Mouse (Mus musculus) ES-Bruce4 (cell line): ENCODE results near the gene Gm49395. TPM values are rescaled to one million over a fixed set of nuclear protein-coding genes. Genes with fewer than 3 reads are reported as not detected.

Source experiments
- H3K27ac ChIP-seq: 2 replicates; pipeline ENCODE4 v1.5.1; 2012; ENCODE audit warnings: low read length, inconsistent platforms; ENCODE audit not compliant: insufficient read depth
- H3K27me3 ChIP-seq: 2 replicates; pipeline ENCODE4 v1.6.1; 2012; ENCODE audit warnings: mild to moderate bottlenecking, low read length, inconsistent platforms; ENCODE audit not compliant: control insufficient read depth, poor library complexity, insufficient read depth, severe bottlenecking
- H3K36me3 ChIP-seq: 2 replicates; pipeline ENCODE4 v1.6.1; 2012; ENCODE audit warnings: inconsistent platforms, mild to moderate bottlenecking, low read length, moderate library complexity; ENCODE audit not compliant: control insufficient read depth, poor library complexity, insufficient read depth, severe bottlenecking
- H3K4me1 ChIP-seq: one replicate; pipeline ENCODE4 v1.8.1; 2011; ENCODE audit warnings: low read length; ENCODE audit not compliant: control insufficient read depth, insufficient read depth
- H3K4me3 ChIP-seq: 2 replicates; pipeline ENCODE4 v1.5.1; 2011; ENCODE audit warnings: low read depth, mild to moderate bottlenecking, low read length
- H3K9ac ChIP-seq: 2 replicates; pipeline ENCODE4 v1.6.1; 2012; ENCODE audit warnings: low read depth, mild to moderate bottlenecking, inconsistent platforms; ENCODE audit not compliant: poor library complexity, severe bottlenecking
- H3K9me3 ChIP-seq: replicated peaks from 2 replicates; pipeline ENCODE4 v1.6.1; 2012; ENCODE audit warnings: mild to moderate bottlenecking, low read length, inconsistent platforms; ENCODE audit not compliant: control insufficient read depth, poor library complexity, insufficient read depth, severe bottlenecking
- CTCF ChIP-seq: IDR thresholded peaks from one replicate; pipeline ENCODE4 v1.8.1; 2011; ENCODE audit warnings: low read depth, low read length
- EP300 ChIP-seq: IDR thresholded peaks from 2 replicates; pipeline ENCODE4 v1.6.1; 2011; ENCODE audit warnings: low read depth, low read length; ENCODE audit not compliant: insufficient read depth
- POLR2A ChIP-seq: IDR thresholded peaks from one replicate; pipeline ENCODE4 v1.8.1; 2011; ENCODE audit warnings: low read length; ENCODE audit not compliant: insufficient read depth
- polyA plus RNA-seq: library from polyadenylated mRNA; stranded (reverse); fragments of >200 nt; gene quantifications from 2 replicates; pipeline ENCODE4 v1.2.4, GENCODE M21; 2011; ENCODE audit warnings: low read depth; ENCODE audit not compliant: missing spikeins, insufficient read depth, insufficient read length

Gene Gm49395
- 7.0 TPM in 1 of 2 replicates, not detected in the other for polyA plus RNA-seq

- Histone ChIP-seq H3K9ac (peak within 1 kb of the TSS; percentile 19), H3K36me3 (no peaks in the 10 kb centered on the region), H3K9me3 (peaks cover 8% of the 10 kb centered on the region; the same call in 1 of the 2 replicates), H3K27ac (no peak within 1 kb of the TSS), H3K4me3 (peak within 1 kb of the TSS; percentile 58), H3K4me1 (no peaks in the 10 kb centered on the region), H3K27me3 (no peaks in the 10 kb centered on the region; the same call in 1 of the 2 replicates)
- no peak for TF ChIP-seq POLR2A
Measured at GRCm38 (mm10) chr13:115101355-115102191, at the start of gene Gm49395, which contains the start of gene Itga1. Gm49395 (minus strand) TSS chr13:115101921. Itga1 (minus strand) TSS chr13:115101964.

GRCm38 (mm10) chr13:115150602-115151001 lies 48.9 kb upstream of the Gm49395 start:
- Histone ChIP-seq H3K27ac (no peak overlapping the region), H3K4me1 (no peaks in the 10 kb centered on the region), H3K9me3 (no peaks in the 10 kb centered on the region), H3K4me3 (no peak overlapping the region), H3K9ac (no peak overlapping the region), H3K36me3 (no peaks in the 10 kb centered on the region), H3K27me3 (no peaks in the 10 kb centered on the region)
- no peak for TF ChIP-seq POLR2A
- no peak for TF ChIP-seq CTCF
- no peak for TF ChIP-seq EP300

- Histone ChIP-seq H3K36me3 (no peaks in the 10 kb centered on the region), H3K27ac (no peak overlapping the region), H3K9ac (no peak overlapping the region), H3K4me1 (no peaks in the 10 kb centered on the region), H3K4me3 (no peak overlapping the region), H3K27me3 (no peaks in the 10 kb centered on the region), H3K9me3 (no peaks in the 10 kb centered on the region)
- TF ChIP-seq CTCF (no peak), POLR2A (no peak), EP300 (no peak)
Measured at GRCm38 (mm10) chr13:115149849-115150248, 48.1 kb upstream of the Gm49395 start.

GRCm38 (mm10) chr13:115143575-115143974 lies 41.9 kb upstream of the Gm49395 start:
- Histone ChIP-seq H3K36me3 (no peaks in the 10 kb centered on the region), H3K27me3 (no peaks in the 10 kb centered on the region), H3K4me1 (no peaks in the 10 kb centered on the region), H3K4me3 (no peak overlapping the region), H3K9ac (no peak overlapping the region), H3K27ac (no peak overlapping the region), H3K9me3 (no peaks in the 10 kb centered on the region)
- TF ChIP-seq CTCF (no peak), POLR2A (no peak)

GRCm38 (mm10) chr13:115142066-115142465 lies 40.3 kb upstream of the Gm49395 start:
- TF ChIP-seq POLR2A: no peak
- no peak for TF ChIP-seq EP300
- no peak for TF ChIP-seq CTCF
- Histone ChIP-seq H3K4me3 (no peak overlapping the region), H3K27ac (no peak overlapping the region), H3K27me3 (no peaks in the 10 kb centered on the region), H3K36me3 (no peaks in the 10 kb centered on the region), H3K9me3 (no peaks in the 10 kb centered on the region), H3K4me1 (no peaks in the 10 kb centered on the region), H3K9ac (no peak overlapping the region)

GRCm38 (mm10) chr13:115138513-115138912 lies 36.8 kb upstream of the Gm49395 start:
- Histone ChIP-seq H3K9me3 (no peaks in the 10 kb centered on the region), H3K4me1 (no peaks in the 10 kb centered on the region), H3K27me3 (no peaks in the 10 kb centered on the region), H3K4me3 (no peak overlapping the region), H3K9ac (no peak overlapping the region), H3K36me3 (no peaks in the 10 kb centered on the region), H3K27ac (no peak overlapping the region)
- TF ChIP-seq POLR2A (no peak), EP300 (no peak)
